In the genomic region with DNA sequence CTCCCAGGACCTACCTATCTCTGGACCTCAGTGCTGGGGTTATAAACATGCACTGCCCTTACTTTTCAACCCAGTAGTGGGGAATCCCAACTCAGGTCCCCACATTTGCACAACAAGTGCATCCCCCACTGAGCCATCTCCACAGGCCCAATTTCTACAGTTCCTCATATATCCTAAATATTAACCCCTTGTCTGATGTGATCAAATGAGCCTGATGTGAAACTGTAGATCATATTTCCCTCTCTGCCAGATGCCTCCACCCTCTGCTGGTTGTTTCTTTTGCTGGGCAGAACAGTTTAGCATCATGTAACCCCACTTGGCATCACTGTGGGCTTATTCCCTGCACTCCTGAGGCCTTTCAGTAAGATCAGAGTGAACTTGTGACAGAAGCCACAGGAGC, we compare ENCODE assay signal across 28 mouse cellular contexts.
"Had no signal": no experiment of that assay in that cellular context is flagged by ENCODE, and none has a peak within 500 bp of the region (broad histone marks: within the 10 kb centered on the region; RNA-seq: fewer than 3 reads in every experiment).

No protein-coding gene starts in this region.

- H3K4me2 ChIP-seq: embryonic facial prominence, embryonic 12.5 days; embryonic facial prominence, embryonic 13.5 days; embryonic facial prominence, embryonic 15.5 days; forebrain, embryonic 12.5 days; forebrain, embryonic 13.5 days; forebrain, embryonic 15.5 days had no signal

- H3K36me3 ChIP-seq: embryonic facial prominence, embryonic 10.5 days; embryonic facial prominence, embryonic 12.5 days; embryonic facial prominence, embryonic 13.5 days; embryonic facial prominence, embryonic 15.5 days; forebrain, embryonic 10.5 days; forebrain, embryonic 12.5 days; forebrain, embryonic 15.5 days had no signal

- H3K9ac ChIP-seq: embryonic facial prominence, embryonic 12.5 days; embryonic facial prominence, embryonic 13.5 days; embryonic facial prominence, embryonic 15.5 days; forebrain, embryonic 12.5 days; forebrain, embryonic 13.5 days; forebrain, embryonic 15.5 days; forebrain, postnatal 0 days had no signal

- H3K27ac ChIP-seq: embryonic facial prominence, embryonic 10.5 days; embryonic facial prominence, embryonic 12.5 days; embryonic facial prominence, embryonic 13.5 days; embryonic facial prominence, embryonic 15.5 days; forebrain, embryonic 10.5 days; forebrain, embryonic 12.5 days; forebrain, embryonic 13.5 days; forebrain, embryonic 15.5 days; gastrocnemius, adult 2 months; heart, adult 2 months had no signal

- H3K4me1 ChIP-seq: embryonic facial prominence, embryonic 12.5 days; embryonic facial prominence, embryonic 13.5 days; embryonic facial prominence, embryonic 15.5 days; forebrain, embryonic 10.5 days; forebrain, embryonic 13.5 days; forebrain, embryonic 15.5 days had no signal

- H3K27me3 ChIP-seq: embryonic facial prominence, embryonic 12.5 days; embryonic facial prominence, embryonic 13.5 days; embryonic facial prominence, embryonic 15.5 days; forebrain, embryonic 12.5 days; forebrain, embryonic 13.5 days; forebrain, embryonic 15.5 days had no signal

- DNase-seq: cerebellum, adult 2 months; cerebellum, adult 8-10 months; cerebellum, adult 9-10 months; cerebellum, adult 9-11 months; cerebellum, postnatal 10 days; cerebellum, postnatal 14 days; cerebellum, postnatal 25 days; cerebellum, postnatal 36 days; embryo, embryonic 11 days; forebrain, postnatal 0 days; gastrocnemius, adult 2 months; gastrocnemius, postnatal 10 days; gastrocnemius, postnatal 14 days; gastrocnemius, postnatal 25 days; gastrocnemius, postnatal 36 days; heart, adult 18-20 months; heart, adult 2 months had no signal

- ATAC-seq: forebrain, embryonic 13.5 days; forebrain, embryonic 14.5 days; forebrain, embryonic 15.5 days; forebrain, embryonic 16.5 days; forebrain, postnatal 0 days had no signal

- H3K9me3 ChIP-seq: embryonic facial prominence, embryonic 10.5 days; embryonic facial prominence, embryonic 12.5 days; embryonic facial prominence, embryonic 13.5 days; embryonic facial prominence, embryonic 15.5 days; forebrain, embryonic 10.5 days; forebrain, embryonic 12.5 days; forebrain, embryonic 13.5 days; forebrain, embryonic 15.5 days had no signal

- H3K4me3 ChIP-seq: embryonic facial prominence, embryonic 10.5 days; embryonic facial prominence, embryonic 12.5 days; embryonic facial prominence, embryonic 13.5 days; embryonic facial prominence, embryonic 15.5 days; erythroblast, embryonic 14.5 days; forebrain, embryonic 10.5 days; forebrain, embryonic 12.5 days; forebrain, embryonic 13.5 days; forebrain, embryonic 15.5 days; gastrocnemius, adult 2 months; heart, adult 2 months had no signal
